Mouse (Mus musculus): ENCODE measurements around the gene Hoxd11. TPM values are rescaled to one million over a fixed set of nuclear protein-coding genes. Genes with fewer than 3 reads are reported as not detected.

Hoxd11 gene
- total RNA-seq, 2 experiments from 2014 or later = not detected

DNA sequence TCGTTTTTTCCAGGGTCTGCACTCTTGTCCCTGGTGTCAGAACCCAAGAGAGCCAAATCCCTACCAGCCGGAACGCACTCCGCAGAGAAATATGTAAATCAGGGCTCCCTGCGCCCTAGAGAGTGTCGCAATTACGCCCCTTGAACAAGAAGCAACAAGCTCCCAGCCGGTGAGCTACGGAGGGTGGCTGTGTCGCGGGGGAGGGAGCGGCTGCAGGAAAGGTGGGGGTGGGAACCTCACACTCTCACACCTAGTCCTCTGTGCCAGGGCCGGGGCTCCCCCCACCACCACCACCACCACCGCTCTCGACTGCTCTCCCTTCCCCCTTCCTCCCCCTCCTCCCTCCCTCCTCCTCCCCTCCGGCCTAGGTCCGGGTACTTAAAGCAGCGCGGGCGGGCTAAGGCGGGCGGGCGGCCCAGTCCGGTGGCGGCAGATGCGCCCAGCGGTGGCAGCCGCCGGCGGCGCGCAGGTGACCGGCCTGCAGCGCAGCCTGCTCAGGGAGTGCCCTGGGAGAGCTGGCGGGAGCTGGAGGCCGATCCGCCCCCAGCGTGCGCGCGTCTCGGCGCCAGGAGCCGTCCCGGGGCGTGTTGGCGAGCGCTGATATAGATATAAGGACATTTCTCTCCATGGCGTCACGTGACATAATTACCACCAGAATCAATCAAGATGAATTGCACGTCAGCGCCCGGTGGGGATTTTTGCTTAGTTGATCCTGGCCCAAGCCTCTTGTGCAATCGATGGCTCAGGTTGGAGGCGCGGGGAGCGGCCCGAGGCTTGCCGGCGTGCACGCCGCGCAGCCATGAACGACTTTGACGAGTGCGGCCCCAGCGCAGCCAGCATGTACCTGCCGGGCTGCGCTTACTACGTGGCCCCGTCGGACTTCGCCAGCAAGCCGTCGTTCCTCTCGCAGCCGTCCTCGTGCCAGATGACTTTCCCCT, 2.5 kb downstream of the Hoxd11 start:
- DNase-seq = no peak

DNA sequence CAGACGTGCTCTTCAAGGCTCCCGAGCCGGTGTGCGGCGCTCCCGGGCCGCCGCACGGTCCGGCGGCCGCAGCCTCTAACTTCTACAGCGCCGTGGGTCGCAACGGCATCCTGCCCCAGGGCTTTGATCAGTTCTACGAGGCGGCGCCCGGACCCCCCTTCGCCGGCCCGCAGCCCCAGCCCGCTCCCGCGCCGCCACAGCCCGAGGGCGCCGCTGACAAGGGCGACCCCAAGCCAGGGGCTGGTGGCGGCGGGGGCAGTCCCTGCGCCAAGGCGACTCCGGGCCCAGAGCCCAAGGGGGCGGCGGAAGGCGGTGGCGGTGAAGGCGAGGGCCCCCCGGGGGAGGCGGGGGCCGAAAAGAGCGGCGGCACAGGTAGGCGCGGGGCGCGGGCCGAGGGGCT, 3.4 kb downstream of the Hoxd11 start:
- no peak for DNase-seq

DNA sequence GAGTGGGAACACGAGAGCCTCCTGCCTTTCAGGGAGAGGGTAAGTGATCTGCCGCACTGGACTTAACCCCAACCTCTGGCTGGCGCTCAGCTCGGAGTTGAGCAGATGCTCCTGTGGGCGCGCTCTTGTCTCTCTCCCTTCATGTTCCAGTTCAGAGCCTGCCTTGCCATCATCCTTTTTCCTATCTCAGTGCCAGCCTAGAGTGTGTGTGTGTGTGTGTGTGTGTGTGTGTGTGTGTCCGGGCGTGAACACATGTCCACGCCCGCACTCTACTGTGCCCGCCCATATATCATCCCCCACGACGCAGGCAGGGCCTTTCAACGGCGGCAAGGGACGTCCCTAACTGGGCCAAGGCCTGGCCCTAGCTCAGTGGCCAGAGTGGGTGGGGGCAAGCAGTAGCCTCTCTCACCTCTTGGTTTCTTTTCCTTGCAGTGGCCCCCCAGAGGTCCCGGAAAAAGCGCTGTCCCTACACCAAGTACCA, 4.2 kb downstream of the Hoxd11 start:
- no peak for DNase-seq

DNA sequence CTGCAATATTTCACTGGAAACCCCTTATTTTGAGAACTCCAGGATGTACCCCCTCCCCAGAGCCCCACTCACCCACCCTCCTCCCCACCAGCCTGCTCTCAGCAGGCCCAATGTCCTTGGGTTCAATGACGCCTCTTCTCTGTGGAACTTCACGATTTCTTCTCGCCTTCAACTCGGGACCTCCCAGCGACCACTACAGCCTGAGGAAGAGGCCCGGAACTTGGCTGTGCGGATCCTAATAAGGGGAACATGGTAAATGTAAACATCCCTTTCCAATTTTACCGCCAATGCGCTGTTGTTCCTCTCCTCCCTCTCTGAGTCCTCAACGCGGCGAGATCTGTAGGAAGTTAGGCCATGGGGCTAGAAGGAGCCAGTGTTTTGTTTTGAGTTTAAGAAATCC, 4.7 kb downstream of the Hoxd11 start:
- DNase-seq = no peak

DNA sequence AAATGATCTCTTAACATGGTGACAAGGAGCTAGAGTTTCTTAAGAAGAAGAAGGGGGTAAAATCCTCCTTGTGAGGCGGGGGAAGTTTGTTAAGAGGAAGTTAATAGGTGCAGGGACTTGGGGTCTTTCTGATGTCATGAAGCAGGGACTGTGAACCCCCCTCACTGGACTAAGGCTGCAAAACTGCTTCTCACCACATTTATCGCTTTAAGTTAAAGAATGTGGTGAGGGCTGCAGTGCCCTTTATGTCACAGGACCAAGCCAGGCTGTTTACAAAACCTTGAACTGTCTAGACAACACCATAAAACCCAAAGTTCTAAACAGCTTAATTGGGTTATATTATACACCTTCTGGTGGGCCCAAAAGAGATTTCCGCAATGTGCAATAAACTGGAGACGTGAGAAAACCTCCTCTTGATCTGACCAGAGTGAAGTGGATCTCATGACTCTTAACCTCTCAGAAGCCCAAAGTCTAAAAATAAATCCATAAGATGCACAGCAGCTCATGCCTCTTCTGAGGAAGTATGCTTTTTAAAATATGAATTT, 5.8 kb downstream of the Hoxd11 start:
- DNase-seq = no peak

DNA sequence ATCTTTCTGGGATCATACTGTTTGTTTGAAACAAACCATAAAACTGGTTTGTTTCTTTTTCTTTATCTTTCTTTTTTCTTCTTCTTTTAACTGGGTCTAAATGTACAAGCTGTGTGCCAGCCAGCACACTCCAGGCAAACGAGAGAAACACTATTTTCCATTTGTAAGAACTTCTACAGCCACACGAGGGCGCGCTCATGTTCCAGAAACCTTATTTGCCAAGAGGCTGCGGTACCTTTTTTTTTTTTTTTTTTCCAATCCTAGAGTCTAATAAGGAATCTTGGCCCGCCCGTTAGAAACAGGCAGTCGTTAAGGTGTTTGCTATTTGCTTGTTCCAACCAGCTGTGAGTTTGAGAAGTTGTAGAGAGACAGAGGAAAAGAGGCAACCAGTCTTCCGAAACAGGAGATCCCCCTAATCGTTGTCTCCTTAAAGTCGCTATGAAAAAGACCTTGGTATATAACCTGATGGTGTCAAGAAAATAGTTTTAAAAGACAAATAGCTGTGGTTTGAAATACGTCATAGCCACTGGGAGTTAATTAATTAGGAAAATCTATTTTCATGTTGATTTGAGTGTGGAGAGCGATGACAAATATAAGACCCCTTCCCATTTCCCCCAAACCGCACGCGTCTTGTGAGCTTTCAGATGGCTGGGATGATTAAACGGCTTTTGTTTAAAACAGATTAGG, 7.1 kb downstream of the Hoxd11 start:
- peak; percentile 75 to 79 for DNase-seq

DNA sequence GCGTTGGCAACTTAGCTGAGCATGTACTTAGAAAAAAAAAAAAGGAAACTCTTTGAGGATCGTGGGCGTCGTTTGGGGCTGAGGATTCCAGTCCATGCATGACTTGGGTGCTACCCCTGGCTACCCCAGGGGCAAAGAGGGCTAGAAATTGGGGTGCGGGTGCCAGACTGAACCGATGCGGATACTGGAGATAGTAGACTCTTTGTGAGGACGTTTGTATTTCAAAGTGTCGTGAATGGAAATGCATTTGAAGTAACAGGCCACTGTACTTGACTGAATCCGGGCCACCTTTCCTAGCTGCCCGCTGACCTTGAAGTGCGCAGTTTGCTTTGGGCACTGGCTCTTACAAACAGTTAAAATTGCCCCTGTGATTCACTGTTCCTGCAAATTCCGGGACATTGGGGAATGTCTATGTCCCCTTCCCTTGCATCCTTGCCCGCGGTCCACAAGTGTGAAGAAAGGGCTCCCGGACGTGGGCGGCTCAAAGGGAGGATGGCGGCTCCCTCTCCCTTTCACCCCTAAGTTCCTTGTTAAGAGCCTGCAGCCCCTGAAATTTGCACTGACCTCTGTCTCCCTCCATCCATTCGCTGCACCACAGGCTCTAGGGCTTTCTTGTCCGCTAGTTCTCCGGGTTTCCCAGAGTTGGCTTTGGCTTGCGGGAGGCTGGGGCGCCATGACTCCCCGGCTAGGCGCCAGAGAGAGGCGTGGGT, 7.8 kb downstream of the Hoxd11 start:
- no peak for DNase-seq

DNA sequence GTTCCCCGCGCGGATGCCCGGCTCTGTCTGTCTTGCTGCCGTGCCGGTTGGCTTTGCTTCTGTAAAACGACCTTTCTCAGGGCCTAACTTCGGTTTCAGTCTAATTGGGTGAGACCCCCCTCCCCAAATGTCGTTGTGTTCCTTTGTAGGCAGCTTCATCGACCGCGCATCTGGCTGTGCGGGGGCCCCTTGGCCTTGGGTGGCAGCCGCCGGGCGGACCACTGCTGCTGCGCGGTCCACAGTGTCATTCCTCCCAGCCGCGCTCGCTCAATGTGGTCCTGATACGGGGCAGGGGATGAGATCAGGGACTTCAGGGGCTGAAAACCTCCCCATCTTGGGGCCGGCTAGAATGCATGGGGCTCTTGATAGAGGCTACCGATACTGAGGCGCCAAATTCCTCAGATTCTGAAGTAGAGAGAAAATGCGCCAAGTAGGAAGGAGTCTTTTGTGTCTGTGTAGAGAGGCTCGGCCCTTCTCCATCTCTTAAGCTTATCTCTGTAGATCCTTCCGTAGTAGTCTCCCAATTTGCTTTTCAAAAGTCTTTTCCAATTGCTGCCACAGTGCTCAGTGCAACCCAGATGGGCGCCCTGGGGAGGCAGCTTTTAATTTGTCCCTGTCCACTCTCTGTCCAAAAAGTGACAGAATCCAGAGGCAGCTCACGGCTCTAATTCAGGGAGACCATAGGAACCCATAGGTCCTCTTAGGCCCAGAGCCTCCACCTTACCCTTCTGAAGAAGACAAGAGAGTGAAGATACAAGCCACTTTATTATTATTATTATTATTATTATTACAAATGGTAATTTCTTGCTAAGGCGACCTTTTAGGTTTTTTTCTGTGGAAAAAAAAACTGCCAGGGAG, 8.6 kb downstream of the Hoxd11 start:
- no peak for DNase-seq

DNA sequence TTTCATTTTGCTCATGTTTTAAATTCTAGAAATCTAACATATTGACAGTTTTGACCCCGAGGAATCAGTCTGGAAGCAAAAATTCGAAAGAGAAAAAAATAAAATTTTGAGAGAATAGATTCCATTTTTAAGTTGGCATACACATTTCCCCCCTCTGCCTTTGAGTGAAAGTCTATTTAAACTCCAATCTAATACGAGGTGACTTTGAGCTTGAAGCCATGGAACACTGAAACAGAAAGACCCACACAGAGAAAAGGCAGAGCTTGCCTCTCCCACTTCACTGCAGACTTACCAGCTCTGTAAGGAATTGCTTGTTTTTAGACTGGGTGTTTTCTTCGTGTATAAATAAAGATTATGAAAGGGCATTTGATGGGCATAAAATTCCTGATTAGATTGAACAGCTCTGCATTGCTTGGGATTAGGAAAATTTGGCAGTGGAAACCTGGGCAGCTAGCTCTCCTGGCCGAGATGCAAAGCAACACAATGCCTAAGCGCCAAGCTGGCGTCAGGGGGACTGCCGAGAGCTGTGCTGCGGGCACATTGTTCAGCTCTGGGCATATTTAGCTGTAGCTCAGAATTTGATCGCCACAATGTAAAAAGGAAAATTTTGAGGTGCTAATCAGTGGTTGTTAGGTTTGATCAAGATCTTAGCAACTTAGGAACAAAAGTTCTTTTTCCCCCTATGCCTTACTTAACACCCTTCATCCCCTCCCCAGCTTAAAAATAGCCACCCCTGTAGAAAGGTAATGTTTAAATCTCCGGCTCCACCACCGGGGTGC, 9.6 kb downstream of the Hoxd11 start:
- DNase-seq = no peak

DNA sequence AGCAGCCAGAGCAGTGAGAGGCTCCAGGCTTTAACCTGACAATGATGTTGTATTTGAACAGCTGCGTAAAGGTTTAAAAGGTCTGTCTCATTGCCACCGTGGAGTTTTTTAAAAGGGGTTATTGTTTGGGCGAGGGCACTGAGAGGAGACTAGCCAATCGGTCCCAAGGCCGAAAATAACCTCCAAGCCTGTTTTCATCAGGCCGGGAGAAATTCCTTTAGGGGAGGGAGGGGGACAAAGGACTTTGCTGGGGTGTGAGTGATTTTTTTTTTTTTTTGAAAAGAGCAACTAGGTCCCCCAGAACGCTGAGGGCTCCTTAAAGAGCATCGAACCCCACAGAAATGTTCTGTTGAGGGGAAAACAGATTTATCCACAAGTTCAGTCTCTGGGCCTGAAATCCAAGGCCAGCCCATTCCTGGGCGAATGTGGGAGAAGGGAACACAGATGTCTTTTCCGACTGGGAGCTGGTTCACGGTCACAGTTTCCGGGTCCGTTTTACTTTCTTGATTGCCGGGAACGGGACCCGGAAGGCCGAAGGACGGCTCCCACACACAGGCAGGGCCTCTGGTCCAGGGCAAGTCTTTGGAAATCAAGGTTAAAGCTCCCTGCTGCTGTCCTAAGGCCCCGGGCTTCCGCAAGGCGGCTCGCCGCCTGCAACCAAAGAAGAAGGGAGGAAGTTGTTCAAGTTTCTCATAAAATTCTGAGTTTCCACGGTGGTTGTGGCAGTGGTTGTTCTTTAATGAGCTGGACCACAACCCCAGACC, 10.4 kb downstream of the Hoxd11 start:
- no peak for DNase-seq

DNA sequence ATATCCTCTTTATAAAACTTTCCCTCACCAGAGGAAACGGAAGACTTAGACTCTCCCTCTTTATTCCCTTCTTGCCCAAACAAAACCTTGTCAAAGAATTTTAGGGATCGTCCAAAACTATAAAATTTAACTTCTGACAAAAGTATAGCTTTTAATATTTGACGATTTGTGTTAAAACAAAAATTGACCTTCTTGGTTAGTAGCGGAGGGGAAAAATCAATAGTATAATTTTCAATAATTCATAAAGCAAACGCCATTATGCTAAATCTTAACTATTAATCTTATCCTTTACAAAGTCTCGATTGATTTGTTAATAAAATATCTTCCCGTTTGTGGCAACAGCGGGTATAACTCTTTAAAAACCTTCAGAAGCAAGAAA, 11.0 kb downstream of the Hoxd11 start:
- DNase-seq = no peak

DNA sequence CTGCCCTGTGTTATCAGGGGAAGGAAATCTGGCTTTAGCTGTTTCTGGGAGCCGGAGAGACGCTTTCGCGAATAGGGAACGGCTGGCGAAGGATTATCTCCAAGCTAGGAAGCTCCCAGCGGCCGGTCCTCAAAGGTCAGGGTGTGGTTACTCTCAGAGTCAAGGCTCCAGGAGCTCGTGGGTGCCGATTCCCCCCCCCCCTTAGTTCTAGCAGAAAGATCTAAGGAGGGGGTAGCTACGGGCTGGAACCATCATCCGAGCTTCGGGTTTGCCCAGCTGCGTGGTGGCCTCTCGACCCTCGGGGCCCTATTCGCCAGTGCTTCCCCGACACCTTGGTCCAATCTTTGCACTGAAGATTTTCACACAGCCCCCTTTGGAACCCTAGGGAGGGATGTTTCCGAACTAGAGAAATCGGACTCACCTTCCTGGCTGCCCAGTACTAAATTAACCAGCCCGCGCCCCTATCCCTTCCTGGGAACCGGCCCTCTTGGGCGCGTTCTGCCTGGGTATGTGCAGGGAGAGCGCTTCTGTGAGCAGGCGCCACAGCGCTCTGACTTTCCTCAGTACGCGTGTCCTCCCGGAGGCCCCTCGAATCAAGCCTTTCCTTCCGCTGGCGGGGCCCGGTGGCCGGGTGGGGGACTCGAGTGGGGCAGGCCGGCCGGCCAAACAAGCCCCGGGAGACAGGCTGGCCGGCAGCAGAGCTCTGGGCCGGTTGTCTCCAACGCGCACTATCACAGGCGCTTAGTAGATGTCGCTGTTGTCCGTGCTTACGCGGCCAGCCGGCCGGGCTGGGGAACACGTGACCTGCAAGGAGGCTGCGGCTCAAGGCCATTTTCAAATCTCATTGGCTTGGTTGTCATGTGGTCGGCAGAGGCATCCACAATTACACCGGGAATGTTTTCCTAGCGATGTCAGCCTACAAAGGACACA, 11.9 kb downstream of the Hoxd11 start, which contains the start of gene Hoxd10:
TSS of gene Hoxd10 (plus strand) at position 903 of the 930 bp plus-strand sequence.
- peak; percentile 77 to 79 for DNase-seq

DNA sequence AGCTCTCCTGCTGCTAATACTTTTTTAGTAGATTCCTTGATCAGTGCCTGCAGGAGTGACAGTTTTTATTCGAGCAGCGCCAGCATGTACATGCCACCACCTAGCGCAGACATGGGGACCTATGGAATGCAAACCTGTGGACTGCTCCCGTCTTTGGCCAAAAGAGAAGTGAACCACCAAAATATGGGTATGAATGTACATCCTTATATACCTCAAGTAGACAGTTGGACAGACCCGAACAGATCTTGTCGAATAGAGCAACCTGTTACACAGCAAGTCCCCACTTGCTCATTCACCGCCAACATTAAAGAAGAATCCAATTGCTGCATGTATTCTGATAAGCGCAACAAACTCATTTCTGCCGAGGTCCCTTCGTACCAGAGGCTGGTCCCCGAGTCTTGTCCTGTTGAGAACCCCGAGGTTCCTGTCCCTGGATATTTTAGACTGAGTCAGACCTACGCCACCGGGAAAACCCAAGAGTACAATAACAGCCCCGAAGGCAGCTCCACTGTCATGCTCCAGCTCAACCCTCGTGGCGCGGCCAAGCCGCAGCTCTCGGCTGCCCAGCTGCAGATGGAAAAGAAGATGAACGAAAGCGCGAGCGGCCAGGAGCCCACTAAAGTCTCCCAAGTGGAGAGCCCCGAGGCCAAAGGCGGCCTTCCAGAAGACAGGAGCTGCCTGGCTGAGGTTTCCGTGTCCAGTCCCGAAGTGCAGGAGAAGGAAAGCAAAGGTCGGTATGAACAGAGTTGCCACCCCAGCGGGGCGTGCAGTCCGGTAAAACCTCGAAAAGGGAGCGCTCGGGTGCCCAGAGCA, 12.8 kb downstream of the Hoxd11 start:
- no peak for DNase-seq

DNA sequence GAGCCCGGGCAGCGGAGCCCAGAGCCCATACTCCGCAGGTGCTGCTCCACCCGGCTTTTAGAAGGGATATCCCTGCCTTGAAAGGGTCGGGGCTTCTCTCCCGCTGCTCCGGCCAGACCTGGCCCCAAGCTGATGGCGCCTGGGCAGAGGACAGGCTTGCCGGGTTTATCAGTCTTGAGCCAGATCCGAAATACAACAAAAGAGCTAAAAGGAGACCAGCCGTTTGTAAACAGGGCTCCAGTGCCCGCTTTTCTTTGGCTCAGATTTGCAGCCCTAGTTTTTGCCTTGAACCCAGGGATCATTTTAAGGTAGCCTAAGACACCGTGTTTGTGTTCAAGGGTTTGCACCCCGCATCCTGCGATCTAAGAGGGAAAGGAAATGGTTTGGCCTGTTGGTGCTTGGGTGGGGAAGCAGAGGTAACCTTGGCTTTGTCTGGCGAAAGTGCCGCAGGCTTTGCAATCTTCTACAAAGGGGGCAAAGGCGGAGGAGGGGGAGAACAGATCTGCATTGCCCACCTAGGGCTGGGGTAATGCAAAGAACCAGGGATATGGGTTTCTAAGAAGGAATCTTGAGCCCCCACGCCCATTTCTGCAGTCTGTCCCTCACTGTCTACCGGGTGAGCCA, 13.6 kb downstream of the Hoxd11 start:
- DNase-seq = no peak

DNA sequence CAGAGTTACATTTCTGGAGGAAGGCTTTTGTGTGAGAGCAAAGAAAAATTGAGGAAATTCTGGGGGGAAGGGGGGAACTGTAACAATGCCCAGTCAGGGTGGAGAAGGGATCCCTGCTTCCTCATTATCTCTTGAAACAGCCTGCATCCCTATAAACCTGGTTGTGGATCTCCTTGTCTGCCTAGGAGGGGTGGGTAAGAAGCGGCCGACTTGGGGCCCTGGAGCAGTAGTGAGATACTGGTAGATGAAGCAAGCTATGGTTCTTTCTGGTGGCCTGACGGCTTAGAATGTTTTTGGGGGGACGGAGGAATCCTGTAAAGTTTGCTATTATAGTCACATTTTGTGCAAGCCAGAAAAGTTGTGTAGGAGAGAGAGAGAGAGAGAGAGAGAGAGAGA, 14.1 kb downstream of the Hoxd11 start:
- no peak for DNase-seq

DNA sequence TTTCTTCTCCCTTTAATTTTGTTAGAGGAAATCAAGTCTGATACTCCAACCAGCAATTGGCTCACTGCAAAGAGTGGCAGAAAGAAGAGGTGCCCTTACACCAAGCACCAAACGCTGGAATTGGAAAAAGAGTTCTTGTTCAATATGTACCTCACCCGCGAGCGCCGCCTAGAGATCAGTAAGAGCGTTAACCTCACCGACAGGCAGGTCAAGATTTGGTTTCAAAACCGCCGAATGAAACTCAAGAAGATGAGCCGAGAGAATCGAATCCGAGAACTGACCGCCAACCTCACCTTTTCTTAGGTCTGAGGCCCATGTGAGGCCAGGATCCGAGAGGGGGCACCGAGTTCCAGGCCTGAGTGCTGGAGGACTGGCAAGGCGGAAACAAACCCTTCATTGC, 14.7 kb downstream of the Hoxd11 start:
- DNase-seq = no peak

DNA sequence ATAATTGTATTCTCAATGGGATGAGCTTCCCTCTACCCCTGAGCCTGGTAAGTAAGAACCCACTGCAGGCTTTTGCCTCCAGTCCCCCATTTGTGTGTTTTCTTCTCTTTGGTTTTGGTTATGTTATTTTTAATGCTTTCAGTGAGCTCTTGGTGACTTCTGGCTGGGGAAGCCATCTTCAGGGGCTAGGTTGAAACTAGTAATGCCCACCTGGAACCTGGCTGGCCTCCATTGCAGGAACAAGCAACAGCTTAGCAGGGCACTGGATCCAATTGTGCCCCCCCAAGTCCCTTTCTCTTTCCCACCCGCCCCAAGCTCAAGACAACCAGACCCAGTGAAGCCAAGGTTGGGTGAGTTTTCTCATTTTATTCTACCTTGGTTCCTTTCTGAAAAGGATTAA, 16.0 kb downstream of the Hoxd11 start:
- DNase-seq = no peak
